Mouse (Mus musculus): ENCODE measurements around the gene Prss16. TPM values are rescaled to one million over a fixed set of nuclear protein-coding genes. Genes with fewer than 3 reads are reported as not detected.

Prss16 gene
- polyA plus RNA-seq, 1 experiment from 2014 or later = not detected

DNA sequence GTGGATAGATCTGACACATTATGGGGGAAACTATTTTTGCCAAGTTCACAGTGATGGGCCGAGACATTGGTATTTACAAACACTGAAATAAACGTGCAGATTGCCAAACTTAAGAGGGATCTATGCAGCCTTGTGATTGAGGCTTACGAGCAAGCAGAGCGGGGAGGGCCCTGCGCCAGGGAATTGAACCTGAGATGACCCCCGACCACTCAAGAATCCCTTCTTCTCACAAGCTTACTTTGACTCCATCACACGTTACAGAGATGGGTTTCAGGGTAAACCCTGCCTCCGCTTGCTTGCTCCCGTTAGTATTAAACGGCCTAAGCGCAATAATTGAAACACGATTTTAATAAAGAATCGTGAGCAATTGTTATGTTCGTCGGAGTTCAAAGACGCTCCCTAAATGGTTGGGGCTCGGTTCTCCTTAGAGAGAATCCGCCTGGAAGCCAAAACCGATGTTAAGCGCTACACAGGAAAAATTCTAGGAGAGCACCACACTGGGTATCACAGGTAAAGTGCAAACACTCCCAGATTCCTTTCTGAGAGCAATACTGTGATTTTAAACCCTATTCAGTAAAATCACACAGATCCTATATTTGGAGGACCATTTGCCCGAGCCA is 12.2 kb downstream of the Prss16 start:
- H3K27me3 ChIP-seq (replicated peaks) = peaks cover 84% of the 10 kb centered on the region
- H3K9ac ChIP-seq = no peak overlapping the region
- no peaks in the 10 kb centered on the region for H3K36me3 ChIP-seq
- H3K4me1 ChIP-seq = peaks cover 4% of the 10 kb centered on the region; the same call in 1 of the 2 replicates
- no peaks in the 10 kb centered on the region for H3K9me3 ChIP-seq
- H3K4me2 ChIP-seq (replicated peaks) = peak overlapping the region; percentile 50
- no peak for ATAC-seq (ENCODE audit: low FRiP score, low read depth)
- H3K27ac ChIP-seq = no peak overlapping the region
- WGBS = 1% methylated on average over 21 of the region's 21 CpGs
- H3K4me3 ChIP-seq = peak overlapping the region; percentile 20

GRCm38 (mm10) chr13:21996840-21997185 is 12.7 kb downstream of the Prss16 start:
- Histone ChIP-seq H3K27me3 (replicated peaks) (peaks cover 79% of the 10 kb centered on the region), H3K4me1 (peaks cover 4% of the 10 kb centered on the region; the same call in 1 of the 2 replicates), H3K27ac (no peak overlapping the region), H3K9ac (no peak overlapping the region), H3K4me3 (peak overlapping the region; percentile 20), H3K4me2 (replicated peaks) (peak overlapping the region; percentile 50), H3K36me3 (no peaks in the 10 kb centered on the region), H3K9me3 (no peaks in the 10 kb centered on the region)
- ATAC-seq (ENCODE audit: low FRiP score, low read depth) = no peak
- under 1% methylated on average over 13 of the region's 13 CpGs for WGBS

DNA sequence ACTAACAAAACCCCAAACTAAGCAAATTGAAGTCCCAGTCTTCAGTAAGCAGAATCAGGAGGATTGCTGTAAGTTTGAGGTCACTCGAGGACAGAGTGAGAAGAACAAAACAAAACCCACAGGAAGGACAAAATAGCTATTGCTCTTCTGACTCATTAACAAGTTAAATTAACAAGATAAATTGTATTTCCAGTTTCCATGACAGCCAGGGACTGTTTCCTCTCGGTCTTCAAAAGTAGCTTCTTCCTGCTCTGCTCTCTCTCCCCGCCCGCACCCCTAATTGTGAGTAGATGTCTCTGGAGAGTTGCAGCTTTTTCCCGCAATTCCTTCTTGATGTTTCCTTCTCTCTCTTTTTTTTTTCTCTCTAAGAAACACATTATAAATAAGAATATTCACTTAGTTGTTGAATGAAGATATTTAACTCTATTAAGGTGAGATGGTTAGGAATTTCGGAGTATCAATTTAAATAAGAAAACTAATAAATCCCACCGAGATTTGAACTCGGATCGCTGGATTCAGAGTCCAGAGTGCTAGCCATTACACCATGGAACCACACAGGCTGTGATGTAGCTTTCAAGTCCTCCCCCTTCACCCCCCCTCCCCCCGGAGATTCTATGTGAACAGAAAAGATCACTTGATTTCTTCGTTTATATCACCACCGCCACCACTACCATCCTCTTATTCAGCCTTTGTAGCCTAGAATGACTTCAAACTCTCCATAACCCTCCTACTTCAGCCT is 13.3 kb downstream of the Prss16 start:
- no peak for ATAC-seq (ENCODE audit: low FRiP score, low read depth)
- 2% methylated on average over 12 of the region's 12 CpGs for WGBS
- H3K9ac ChIP-seq = no peak overlapping the region

DNA sequence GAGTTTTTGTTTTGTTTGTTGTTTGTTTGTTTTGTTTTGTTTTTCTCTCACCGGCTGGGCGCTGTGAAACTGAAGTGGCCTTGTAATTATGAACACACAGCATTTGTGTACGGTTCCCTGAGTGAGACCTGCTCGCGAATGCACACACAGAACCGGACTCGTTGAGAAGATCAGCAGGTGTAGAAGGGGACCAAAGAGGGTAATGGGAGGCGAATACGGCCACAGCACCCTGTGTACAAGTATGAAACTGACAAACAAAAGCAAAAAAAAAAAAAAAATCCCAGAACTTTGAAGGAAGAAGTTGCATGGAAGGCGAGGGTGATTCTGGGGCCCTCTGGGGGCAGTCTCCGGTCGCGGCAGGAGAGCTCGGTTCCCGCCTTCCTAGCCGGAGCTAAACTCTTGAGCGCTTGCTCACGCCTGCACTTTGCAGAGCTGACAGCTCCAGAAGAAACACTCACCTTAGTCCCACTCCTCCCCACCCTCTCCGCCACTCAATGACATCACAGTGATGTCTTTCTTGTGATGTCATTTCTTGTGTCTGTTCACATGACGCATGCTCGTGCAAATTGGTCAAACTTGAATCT is 14.1 kb downstream of the Prss16 start:
- H3K9ac ChIP-seq = no peak overlapping the region
- no peak overlapping the region for H3K27ac ChIP-seq
- H3K4me1 ChIP-seq = peaks cover 4% of the 10 kb centered on the region; the same call in 1 of the 2 replicates
- H3K9me3 ChIP-seq = no peaks in the 10 kb centered on the region
- ATAC-seq (ENCODE audit: low FRiP score, low read depth) = no peak
- H3K36me3 ChIP-seq = no peaks in the 10 kb centered on the region
- H3K4me3 ChIP-seq = peak overlapping the region; percentile 28
- H3K27me3 ChIP-seq (replicated peaks) = peaks cover 65% of the 10 kb centered on the region
- under 1% methylated on average over 21 of the region's 21 CpGs for WGBS
- H3K4me2 ChIP-seq (replicated peaks) = peak overlapping the region; percentile 57

More for the DNA sequence above, 13.3 kb downstream of the Prss16 start:
- H3K9me3 ChIP-seq = no peaks in the 10 kb centered on the region
- H3K4me1 ChIP-seq = peaks cover 4% of the 10 kb centered on the region; the same call in 1 of the 2 replicates
- H3K27me3 ChIP-seq (replicated peaks) = peaks cover 73% of the 10 kb centered on the region
- no peaks in the 10 kb centered on the region for H3K36me3 ChIP-seq
- H3K27ac ChIP-seq = no peak overlapping the region
- H3K4me3 ChIP-seq = peak overlapping the region; percentile 28
- peak overlapping the region; percentile 57 for H3K4me2 ChIP-seq (replicated peaks)

DNA sequence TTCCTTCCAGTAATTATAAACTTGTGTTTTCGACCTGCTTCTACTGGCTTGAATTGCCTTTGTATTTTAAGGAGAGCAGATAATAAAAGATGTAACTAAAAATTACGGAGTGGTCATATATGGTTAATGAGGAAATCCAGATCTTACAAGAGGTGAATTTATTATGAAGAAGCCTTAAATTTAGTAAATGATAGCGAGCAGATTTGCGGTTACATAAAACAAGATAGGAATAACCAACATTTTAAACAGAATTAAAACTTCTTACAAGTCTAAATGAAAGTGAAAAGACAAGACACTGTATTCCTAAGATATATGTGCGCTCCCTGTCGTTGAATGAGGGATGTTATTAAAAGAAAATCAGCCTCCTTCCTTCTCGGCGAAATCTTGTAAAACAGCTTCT is 14.6 kb downstream of the Prss16 start:
- no peak overlapping the region for H3K9ac ChIP-seq
- WGBS = 4% methylated on average over 8 of the region's 8 CpGs

DNA sequence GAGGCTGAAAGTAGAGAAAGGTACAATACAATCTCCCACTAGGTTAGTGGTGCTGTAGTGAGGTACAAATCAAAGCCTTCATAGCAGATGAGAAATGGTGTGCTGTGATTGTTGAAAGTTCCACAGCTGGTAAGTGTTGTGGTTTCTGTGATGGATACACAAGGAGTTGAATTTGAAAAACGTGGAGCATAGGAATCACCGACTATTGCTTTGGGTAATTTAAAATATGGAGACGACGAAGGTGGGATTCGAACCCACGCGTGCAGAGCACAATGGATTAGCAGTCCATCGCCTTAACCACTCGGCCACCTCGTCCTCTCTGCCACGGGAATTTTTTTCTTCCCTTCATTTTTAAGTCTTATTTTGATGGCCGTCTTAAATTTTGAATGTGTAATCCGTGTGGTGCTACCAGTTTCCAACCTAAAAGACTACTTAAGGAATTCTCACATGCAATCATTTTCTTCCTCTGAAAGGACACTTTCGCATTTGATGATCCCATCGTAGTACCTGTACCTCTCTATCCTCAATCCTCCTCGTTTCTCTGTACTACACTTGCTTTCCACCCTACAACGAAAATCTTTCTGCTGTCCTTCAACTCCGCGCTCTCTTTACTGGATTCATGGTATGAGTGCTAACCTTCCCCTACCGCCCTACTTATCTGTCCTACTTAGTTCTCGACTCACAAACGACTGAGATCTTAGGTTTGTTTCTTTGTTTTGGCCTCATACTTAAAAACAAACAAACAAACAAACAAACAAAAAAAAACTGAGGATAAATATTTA is 15.4 kb downstream of the Prss16 start:
- Histone ChIP-seq H3K27me3 (replicated peaks) (peaks cover 53% of the 10 kb centered on the region), H3K9ac (no peak overlapping the region), H3K9me3 (no peaks in the 10 kb centered on the region), H3K27ac (no peak overlapping the region), H3K4me1 (peaks cover 4% of the 10 kb centered on the region; the same call in 1 of the 2 replicates), H3K36me3 (no peaks in the 10 kb centered on the region), H3K4me3 (no peak overlapping the region), H3K4me2 (replicated peaks) (no peak overlapping the region)
- WGBS = under 1% methylated on average over 22 of the region's 22 CpGs
- no peak for ATAC-seq (ENCODE audit: low FRiP score, low read depth)

More for the DNA sequence above, 14.6 kb downstream of the Prss16 start:
- Histone ChIP-seq H3K27me3 (replicated peaks) (peaks cover 61% of the 10 kb centered on the region), H3K4me3 (peak overlapping the region; percentile 28; the same call in 1 of the 2 replicates), H3K36me3 (no peaks in the 10 kb centered on the region), H3K4me2 (replicated peaks) (peak overlapping the region; percentile 57), H3K27ac (no peak overlapping the region), H3K4me1 (peaks cover 4% of the 10 kb centered on the region; the same call in 1 of the 2 replicates), H3K9me3 (no peaks in the 10 kb centered on the region)
- ATAC-seq (ENCODE audit: low FRiP score, low read depth) = no peak

DNA sequence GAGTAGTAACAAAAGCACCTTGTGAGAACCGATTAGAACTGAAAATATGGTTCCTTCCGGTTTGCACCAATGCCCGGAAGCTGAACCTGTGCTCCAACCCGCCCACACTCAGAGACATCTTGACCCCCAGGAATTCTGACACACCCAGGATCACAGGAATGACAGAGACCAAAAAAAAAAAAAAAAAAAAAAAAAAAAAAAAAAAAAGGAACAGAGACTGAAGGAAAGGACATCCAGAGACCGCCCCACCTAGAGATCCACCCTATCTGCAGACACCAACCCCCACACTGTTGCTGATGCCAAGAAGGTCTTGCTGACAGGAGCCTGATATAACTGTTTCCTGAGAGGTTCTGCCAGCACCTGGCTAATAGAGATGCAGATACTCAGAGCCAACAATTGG is 17.0 kb downstream of the Prss16 start:
- peaks cover 4% of the 10 kb centered on the region; the same call in 1 of the 2 replicates for H3K4me1 ChIP-seq
- H3K27ac ChIP-seq = no peak overlapping the region
- H3K4me2 ChIP-seq (replicated peaks) = no peak overlapping the region
- H3K9me3 ChIP-seq = no peaks in the 10 kb centered on the region
- no peak overlapping the region for H3K9ac ChIP-seq
- H3K27me3 ChIP-seq (replicated peaks) = peaks cover 37% of the 10 kb centered on the region
- H3K4me3 ChIP-seq = no peak overlapping the region
- no peaks in the 10 kb centered on the region for H3K36me3 ChIP-seq
- WGBS = 92% methylated on average over 5 of the region's 5 CpGs
- ATAC-seq (ENCODE audit: low FRiP score, low read depth) = no peak

- WGBS = 92% methylated on average over 2 of the region's 2 CpGs
- peaks cover 56% of the 10 kb centered on the region for H3K27me3 ChIP-seq (replicated peaks)
- no peak overlapping the region for H3K4me2 ChIP-seq (replicated peaks)
- peaks cover 11% of the 10 kb centered on the region for H3K4me1 ChIP-seq
- ATAC-seq (ENCODE audit: low FRiP score, low read depth) = no peak
- H3K27ac ChIP-seq = no peak overlapping the region
- H3K9ac ChIP-seq = no peak overlapping the region
- H3K4me3 ChIP-seq = no peak overlapping the region
- H3K36me3 ChIP-seq = no peaks in the 10 kb centered on the region
- H3K9me3 ChIP-seq = no peaks in the 10 kb centered on the region
Observed at GRCm38 (mm10) chr13:21984486-21984885, 25.1 kb downstream of the Prss16 start.

- Histone ChIP-seq H3K4me3 (peak overlapping the region; percentile 49), H3K9ac (peak overlapping the region; percentile 61), H3K36me3 (no peaks in the 10 kb centered on the region), H3K27me3 (replicated peaks) (peaks cover 65% of the 10 kb centered on the region), H3K27ac (no peak overlapping the region), H3K4me2 (replicated peaks) (peak overlapping the region; percentile 93), H3K4me1 (peaks cover 11% of the 10 kb centered on the region), H3K9me3 (no peaks in the 10 kb centered on the region)
- WGBS = 4% methylated on average over 17 of the region's 17 CpGs
- ATAC-seq (ENCODE audit: low FRiP score, low read depth) = 0 out of 2 replicates have a peak, but pooled peaks have one; percentile 21
Observed at GRCm38 (mm10) chr13:21981803-21982193, 27.7 kb downstream of the Prss16 start.

- Histone ChIP-seq H3K9ac (peak within 1 kb of the TSS; percentile 61), H3K4me2 (replicated peaks) (peak within 1 kb of the TSS; percentile 93), H3K9me3 (no peaks in the 10 kb centered on the region), H3K36me3 (no peaks in the 10 kb centered on the region), H3K4me1 (peaks cover 11% of the 10 kb centered on the region), H3K4me3 (peak within 1 kb of the TSS; percentile 49), H3K27me3 (replicated peaks) (peaks cover 65% of the 10 kb centered on the region), H3K27ac (no peak within 1 kb of the TSS)
- peak; percentile 73 for ATAC-seq (ENCODE audit: low FRiP score, low read depth)
- WGBS = under 1% methylated on average over 58 of the region's 58 CpGs
Observed at GRCm38 (mm10) chr13:21980981-21981802, 28.4 kb downstream of the Prss16 start, which contains the start of gene Pom121l2. Gene Pom121l2, plus strand, starts transcription at chr13:21981194.
